Mouse (Mus musculus) liver, embryonic 18 days (tissue): ENCODE data around the gene Sik1. TPM values are rescaled to one million over a fixed set of nuclear protein-coding genes. Genes with fewer than 3 reads are reported as not detected.

ENCODE experiments used
- polyA plus RNA-seq: library from polyadenylated mRNA; depleted of rRNA; stranded (reverse); fragments of >200 nt; gene quantifications from 2 replicates; pipeline ENCODE4 v1.2.3, GENCODE M21; 2012; rRNA removed

The Sik1 gene
- 5.4 and 6.4 TPM in 2 replicates for polyA plus RNA-seq

DNA sequence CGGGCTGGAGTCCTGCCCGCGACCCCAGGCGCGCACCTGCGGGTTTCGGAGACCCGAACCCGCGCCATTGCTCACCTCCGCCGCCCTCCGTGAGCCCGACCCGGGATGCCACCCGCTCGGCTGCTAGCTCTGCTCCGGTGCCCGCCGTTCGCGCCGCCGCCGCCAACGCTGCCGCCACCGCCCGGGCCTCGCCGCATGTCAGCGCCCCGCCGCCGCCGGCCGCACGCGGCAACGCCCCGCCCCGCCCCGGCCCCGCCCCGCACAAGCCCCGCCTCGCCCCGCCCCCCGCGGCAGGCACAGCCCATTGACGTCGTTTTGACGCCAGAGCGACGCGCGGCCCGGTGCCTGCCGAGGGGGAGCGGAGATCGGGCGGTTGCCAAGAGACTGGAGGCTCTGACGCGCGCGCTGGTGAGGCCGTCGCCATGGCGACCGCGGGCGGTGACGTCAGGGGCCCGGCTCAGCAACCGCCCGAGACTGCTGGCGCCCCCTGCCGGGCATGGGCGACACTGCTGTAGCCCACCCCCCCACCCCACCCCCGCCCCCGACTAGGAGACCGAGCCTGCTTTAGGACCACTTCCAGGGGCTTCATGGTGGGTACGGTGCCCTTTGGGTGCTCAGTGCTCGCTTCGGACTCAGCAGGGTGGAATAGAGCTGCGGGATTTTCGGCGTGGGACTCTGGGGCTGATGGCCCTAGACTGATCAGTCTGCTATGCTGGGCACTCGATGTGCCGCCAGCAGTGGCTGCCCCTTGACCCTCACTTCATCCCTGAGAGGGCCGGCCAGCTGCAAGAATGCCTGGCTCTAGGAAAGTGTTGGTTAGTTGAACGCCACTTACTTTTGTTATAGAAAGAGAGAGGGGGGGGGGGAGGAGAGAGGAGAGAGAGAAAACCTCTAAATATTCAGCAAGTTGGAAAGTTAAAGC lies at the start of gene Sik1:
Gene Sik1 (minus strand): TSS at position 208 of the 922 bp plus-strand sequence.

Other genes with a start within 250 kb of the Sik1 start
- 92.3 and 98.3 TPM in 2 replicates for gene Cbs, start 218.6 kb downstream of the Sik1 start, polyA plus RNA-seq
- 99.3 and 102 TPM in 2 replicates for gene U2af1, start 196.9 kb downstream of the Sik1 start, polyA plus RNA-seq
- 0.04 and 0.06 TPM in 2 replicates for gene Cryaa, start 178.0 kb downstream of the Sik1 start, polyA plus RNA-seq
- 4.9 and 5.2 TPM in 2 replicates for gene Rrp1b, start 180.3 kb upstream of the Sik1 start, polyA plus RNA-seq
- gene Hsf2bp, start 180.5 kb upstream of the Sik1 start, polyA plus RNA-seq, result 0.15 and 0.19 TPM in 2 replicates